28 mouse cellular contexts compared by ENCODE assay signal in genomic region chr15:101363933-101364332, GRCm38 (mm10). TPM values are rescaled to one million over a fixed set of nuclear protein-coding genes. Genes with fewer than 3 reads are reported as not detected.
A peak's percentile ranks its signal among the peaks of the same experiment; 100 is the strongest.
DNase-seq lines count a peak whose midpoint lies in the region; ATAC-seq and TF ChIP-seq lines count a peak whose summit lies in the region.
"Had no signal": no experiment of that assay in that cellular context is flagged by ENCODE, and none has a peak within 500 bp of the region (broad histone marks: within the 10 kb centered on the region; RNA-seq: fewer than 3 reads in every experiment).

No protein-coding gene starts in this region.

- 76% methylated on average over 6 of the region's 6 CpGs for WGBS in kidney, embryonic 15.5 days
- WGBS in kidney, adult 2 months, result 79% methylated on average over 6 of the region's 6 CpGs

- no peak overlapping the region for H3K4me2 ChIP-seq in kidney, embryonic 15.5 days
- H3K4me2 ChIP-seq: forebrain, embryonic 13.5 days; heart, embryonic 12.5 days; heart, embryonic 15.5 days; hindbrain, embryonic 14.5 days had no signal

- H3K9me3 ChIP-seq in kidney, embryonic 15.5 days (replicated peaks), result no peaks in the 10 kb centered on the region
- H3K9me3 ChIP-seq: forebrain, embryonic 10.5 days; forebrain, embryonic 13.5 days; heart, embryonic 12.5 days; heart, embryonic 15.5 days had no signal

- no peak for TF ChIP-seq CTCF in kidney, adult 2 months (conservative IDR thresholded peaks at IDR 0.05; ENCODE audit: insufficient read depth, insufficient read length, low read depth, low read length)

- no peak for ATAC-seq in kidney, embryonic 15.5 days (replicated peaks; ENCODE audit: low FRiP score)
- ATAC-seq in granulocyte monocyte progenitor cell, adult 5-6 weeks (replicated peaks; ENCODE audit: poor library complexity, severe bottlenecking), result peak; percentile 59; the same call in 1 of the 2 replicates
- ATAC-seq: forebrain, embryonic 13.5 days; forebrain, embryonic 16.5 days; hindbrain, postnatal 0 days had no signal

- no peak for DNase-seq in kidney, adult 2 months
- DNase-seq in lung, postnatal 10 days, result peak; percentile 3
- no peak for DNase-seq in lung, adult 18-20 months
- DNase-seq in splenic B cell, adult 2 months (ENCODE audit: low read depth, low spot score), result peak; percentile 15
- no peak for DNase-seq in liver
- no peak for DNase-seq in urinary bladder, adult 2 months (ENCODE audit: low spot score)
- DNase-seq: adrenal gland, adult 2 months; adrenal gland, postnatal 14 days; cerebellum, adult 11-12 months; cerebellum, adult 8-10 months; cerebellum, postnatal 10 days; cerebellum, postnatal 36 days; gastrocnemius, adult 2 months; gastrocnemius, postnatal 14 days; heart, postnatal 10 days; heart, postnatal 36 days had no signal

- H3K9ac ChIP-seq in kidney, embryonic 15.5 days, result no peak overlapping the region
- H3K9ac ChIP-seq: forebrain, embryonic 13.5 days; heart, embryonic 12.5 days; heart, embryonic 15.5 days; hindbrain, embryonic 14.5 days had no signal

- H3K27me3 ChIP-seq in kidney, embryonic 15.5 days, result 0 out of 2 replicates have a peak, but pooled peaks cover 6% of the 10 kb centered on the region
- H3K27me3 ChIP-seq in kidney, adult 2 months (replicated peaks; ENCODE audit: control insufficient read depth, insufficient read depth, low read length), result no peaks in the 10 kb centered on the region
- H3K27me3 ChIP-seq in splenic B cell, adult 2 months (ENCODE audit: control insufficient read depth, insufficient read depth, low read length, poor library complexity, severe bottlenecking), result no peaks in the 10 kb centered on the region
- H3K27me3 ChIP-seq: forebrain, embryonic 13.5 days; heart, embryonic 15.5 days had no signal

- no peak for TF ChIP-seq POLR2A in kidney, adult 2 months (IDR thresholded peaks at IDR 0.05; ENCODE audit: low read depth, low read length)

- peaks cover 27% of the 10 kb centered on the region for H3K4me1 ChIP-seq in kidney, embryonic 15.5 days
- peaks cover 4% of the 10 kb centered on the region; the same call in 1 of the 2 replicates for H3K4me1 ChIP-seq in kidney, adult 2 months (ENCODE audit: control insufficient read depth, insufficient read depth, low read length)
- H3K4me1 ChIP-seq: forebrain, embryonic 13.5 days had no signal

- no peak overlapping the region for H3K4me3 ChIP-seq in kidney, embryonic 15.5 days (replicated peaks)
- H3K4me3 ChIP-seq in kidney, adult 2 months (ENCODE audit: insufficient read depth, low read depth, low read length), result no peak overlapping the region; the same call in 1 of the 2 replicates
- H3K4me3 ChIP-seq: forebrain, embryonic 10.5 days; forebrain, embryonic 13.5 days; gastrocnemius, adult 2 months; heart, embryonic 12.5 days; heart, embryonic 15.5 days had no signal

- peak overlapping the region; percentile 32; the same call in 1 of the 2 replicates for H3K27ac ChIP-seq in kidney, embryonic 15.5 days
- H3K27ac ChIP-seq in kidney, adult 2 months (ENCODE audit: insufficient read depth, low read depth, low read length), result no peak overlapping the region
- H3K27ac ChIP-seq: forebrain, embryonic 10.5 days; forebrain, embryonic 13.5 days; gastrocnemius, adult 2 months; heart, embryonic 15.5 days; hindbrain, embryonic 14.5 days; hindbrain, postnatal 0 days had no signal

- no peaks in the 10 kb centered on the region for H3K36me3 ChIP-seq in kidney, embryonic 15.5 days
- H3K36me3 ChIP-seq in kidney, adult 2 months (ENCODE audit: control insufficient read depth, insufficient read depth, low read length), result no peaks in the 10 kb centered on the region
- no peaks in the 10 kb centered on the region for H3K36me3 ChIP-seq in splenic B cell, adult 2 months (ENCODE audit: control insufficient read depth, insufficient read depth, low read length, poor library complexity, severe bottlenecking)
- H3K36me3 ChIP-seq: forebrain, embryonic 10.5 days; G1E; heart, embryonic 12.5 days; heart, embryonic 15.5 days had no signal

RNA-seq across cellular contexts. Expression of gene Krt80, which starts 6.0 kb away (rescaled TPM):
- polyA plus RNA-seq in kidney, embryonic 15.5 days (2015; fragmentation: Nextera tagmentation; extraction: Ambion mirVana), result 1.6 and 2.3 TPM in 2 replicates
- polyA plus RNA-seq in kidney, adult 2 months (2012; rRNA removed), result 14.2 and 14.7 TPM in 2 replicates
- 3.2 and 4.2 TPM in 2 replicates for total RNA-seq in granulocyte monocyte progenitor cell, adult 5-6 weeks (2014; fragmentation: Nextera tagmentation)
- total RNA-seq in granulocyte monocyte progenitor cell, adult 5-6 weeks (2017), result 1.2 and 1.3 TPM in 2 replicates
- 4.8 and 6.2 TPM in 2 replicates for polyA plus RNA-seq in urinary bladder, adult 2 months (2012; rRNA removed)
- total RNA-seq: CH12.LX had no signal
- polyA plus RNA-seq: embryonic facial prominence, embryonic 11.5 days; G1E had no signal

RNA-seq across cellular contexts. Expression of gene Krt7, which starts 46.9 kb away (rescaled TPM):
- polyA plus RNA-seq in kidney, embryonic 15.5 days (2015; fragmentation: Nextera tagmentation; extraction: Ambion mirVana), result 69.4 and 73.4 TPM in 2 replicates
- 50.9 and 57.3 TPM in 2 replicates for polyA plus RNA-seq in kidney, adult 2 months (2012; rRNA removed)
- total RNA-seq in granulocyte monocyte progenitor cell, adult 5-6 weeks (2014; fragmentation: Nextera tagmentation), result 0.21 and 0.67 TPM in 2 replicates
- 0.39 TPM in 1 of 2 replicates, not detected in the other for total RNA-seq in granulocyte monocyte progenitor cell, adult 5-6 weeks (2017)
- polyA plus RNA-seq in urinary bladder, adult 2 months (2012; rRNA removed), result 711 and 749 TPM in 2 replicates
- total RNA-seq: gastrocnemius, adult 2 months; gastrocnemius, postnatal 14 days had no signal

Comparison
In these comparisons a context has a peak if more than half of its experiments do, and no peak if none do; other contexts are left out.
1. DNase-seq: peak in lung, postnatal 10 days (single experiment) and splenic B cell, adult 2 months (single experiment); none in kidney, adult 2 months (single experiment), lung, adult 18-20 months (0 of 2), liver (single experiment) and urinary bladder, adult 2 months (single experiment).